Mouse (Mus musculus): ENCODE measurements around the gene Pi4k2a.

DNA sequence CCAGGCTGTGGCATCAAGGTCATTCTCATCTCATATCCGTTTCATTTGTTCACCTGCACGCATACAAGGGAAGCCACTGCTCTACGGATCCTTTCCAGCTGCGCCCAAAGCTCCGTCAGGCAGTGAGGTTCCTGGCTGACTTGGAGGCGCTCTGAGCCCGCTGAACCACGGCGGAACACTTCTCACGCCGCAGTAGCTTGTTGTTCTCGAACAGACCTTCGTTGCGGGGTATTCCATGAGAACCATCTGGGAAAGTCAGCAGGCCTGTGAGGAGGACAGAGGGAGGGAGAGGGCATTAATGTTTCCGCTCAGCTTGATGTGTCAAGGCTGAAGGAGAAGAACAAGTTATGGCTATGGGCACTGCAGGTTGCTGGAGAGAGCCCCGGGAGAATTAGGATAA lies 14.3 kb upstream of the Pi4k2a start:
- TF ChIP-seq CTCF (IDR thresholded peaks at IDR 0.05; ENCODE audit: low read depth, low read length) (no peak), POLR2A (IDR thresholded peaks at IDR 0.05; ENCODE audit: borderline replicate concordance, low read depth, low read length) (no peak)

Data from bone marrow macrophage, adult 2 months (primary cell).